Mouse (Mus musculus) cerebellum, postnatal 14 days (tissue): ENCODE data around the gene Olfr1154.

Experiments used
- DNase-seq, 2 experiments: peaks; one replicate each; pipeline ENCODE4 v3.0.0; 2021; ENCODE audit warnings: mixed read lengths in 2 of 2

Gene Olfr1154

GRCm38 (mm10) chr2:87905066-87905465 is at the start of gene Olfr1154:
Olfr1154 (minus strand) TSS chr2:87905166.
- no peak for DNase-seq

GRCm38 (mm10) chr2:87953000-87953399 is 48.0 kb upstream of the Olfr1154 start, which contains the start of gene Olfr1156:
Olfr1156 (minus strand) TSS chr2:87953100.
- no peak for DNase-seq

GRCm38 (mm10) chr2:87945037-87945436 is 40.1 kb upstream of the Olfr1154 start, which contains the start of gene Olfr1155:
Olfr1155 (minus strand) TSS chr2:87945137.
- no peak for DNase-seq

GRCm38 (mm10) chr2:87894662-87895061 is 10.3 kb downstream of the Olfr1154 start, which contains the start of gene Olfr1153:
Olfr1153 (plus strand) TSS chr2:87894962.
- DNase-seq, result no peak

GRCm38 (mm10) chr2:87866192-87866591 is 38.8 kb downstream of the Olfr1154 start, which contains the start of gene Olfr1152:
Olfr1152 (plus strand) TSS chr2:87866492.
- DNase-seq, result no peak

- DNase-seq, result no peak
These were observed 49.4 kb downstream of the Olfr1154 start, which contains the start of gene Olfr1151 for GRCm38 (mm10) chr2:87855562-87855961. Olfr1151 (plus strand) TSS chr2:87855862.
